Mouse (Mus musculus) adrenal gland, adult 8-10 months (tissue): ENCODE measurements around the gene Pla2g1b. TPM values are rescaled to one million over a fixed set of nuclear protein-coding genes. Genes with fewer than 3 reads are reported as not detected.
"Not testable (repeated sequence)": the region's sequence is repeated elsewhere in the genome, so short reads cannot be mapped to it uniquely, and the experiment has no call there.

ENCODE experiments used
- DNase-seq: peaks from one replicate; pipeline ENCODE4 v3.0.0; 2022
- total RNA-seq, 4 experiments: library from RNA; stranded (reverse); gene quantifications; 2 replicates each; pipeline ENCODE4 v1.2.4; 2022

Pla2g1b gene
- total RNA-seq, 4 experiments from 2014 or later = 0.93 TPM; not detected in 3

- no peak for DNase-seq
These were observed 18.9 kb downstream of the Pla2g1b start for GRCm38 (mm10) chr5:115484996-115485395.

- no peak for DNase-seq
These were observed 19.6 kb downstream of the Pla2g1b start for GRCm38 (mm10) chr5:115485489-115486205.

GRCm38 (mm10) chr5:115486726-115487125 lies 20.7 kb downstream of the Pla2g1b start:
- no peak for DNase-seq

GRCm38 (mm10) chr5:115487353-115487752 lies 21.3 kb downstream of the Pla2g1b start:
- DNase-seq = no peak

GRCm38 (mm10) chr5:115487942-115488580 lies 22.0 kb downstream of the Pla2g1b start:
- no peak for DNase-seq

- peak; percentile 66 for DNase-seq
These were observed 23.0 kb downstream of the Pla2g1b start for GRCm38 (mm10) chr5:115488841-115489698.

GRCm38 (mm10) chr5:115489699-115490637 lies 23.9 kb downstream of the Pla2g1b start:
- DNase-seq = peak; percentile 89

- DNase-seq = no peak
These were observed 24.6 kb downstream of the Pla2g1b start for GRCm38 (mm10) chr5:115490638-115491000.

GRCm38 (mm10) chr5:115491076-115491475 lies 25.0 kb downstream of the Pla2g1b start:
- no peak for DNase-seq

- DNase-seq = peak; percentile 77
These were observed 25.8 kb downstream of the Pla2g1b start for GRCm38 (mm10) chr5:115491771-115492322.

GRCm38 (mm10) chr5:115492711-115493335 lies 26.8 kb downstream of the Pla2g1b start:
- no peak for DNase-seq

- no peak for DNase-seq
These were observed 27.4 kb downstream of the Pla2g1b start for GRCm38 (mm10) chr5:115493441-115493840.

GRCm38 (mm10) chr5:115495618-115496017 lies 29.6 kb downstream of the Pla2g1b start:
- not testable (repeated sequence) for DNase-seq

GRCm38 (mm10) chr5:115497033-115497432 lies 31.0 kb downstream of the Pla2g1b start:
- DNase-seq = no peak

GRCm38 (mm10) chr5:115498307-115499240 lies 32.5 kb downstream of the Pla2g1b start:
- DNase-seq = no peak

- no peak for DNase-seq
These were observed 34.4 kb downstream of the Pla2g1b start for GRCm38 (mm10) chr5:115500383-115500935.

GRCm38 (mm10) chr5:115503035-115503434 lies 37.0 kb downstream of the Pla2g1b start:
- DNase-seq = no peak

- DNase-seq = not testable (repeated sequence)
These were observed 39.6 kb downstream of the Pla2g1b start for GRCm38 (mm10) chr5:115505617-115506016.

GRCm38 (mm10) chr5:115506454-115507201 lies 40.6 kb downstream of the Pla2g1b start, which contains the start of gene Pxn:
Pxn (plus strand) TSS chr5:115506676.
- DNase-seq = peak; percentile 88
